Mouse (Mus musculus) limb, embryonic 10.5 days (tissue): ENCODE results near the gene Eng. TPM values are rescaled to one million over a fixed set of nuclear protein-coding genes. Genes with fewer than 3 reads are reported as not detected.
A peak's percentile ranks its signal among the peaks of the same experiment; 100 is the strongest.

Experiments used
- DNase-seq: peaks from one replicate; pipeline ENCODE4 v3.0.0-alpha.2; 2017; ENCODE audit warnings: low spot score
- H3K27ac ChIP-seq: fragments of 300-500 bp; sonication (generic); 2 replicates; pipeline ENCODE4 v1.5.1; 2016; ENCODE audit warnings: mild to moderate bottlenecking
- H3K27me3 ChIP-seq: fragments of 300-500 bp; sonication (generic); 2 replicates; pipeline ENCODE4 v1.6.1; 2016; ENCODE audit warnings: low read depth, mild to moderate bottlenecking; ENCODE audit not compliant: poor library complexity, severe bottlenecking
- H3K36me3 ChIP-seq: fragments of 300-500 bp; sonication (generic); 2 replicates; pipeline ENCODE4 v1.6.1; 2016; ENCODE audit warnings: mild to moderate bottlenecking, moderate library complexity
- H3K4me1 ChIP-seq: fragments of 300-500 bp; sonication (generic); 2 replicates; pipeline ENCODE4 v1.6.1; 2016
- H3K4me3 ChIP-seq: fragments of 300-500 bp; sonication (generic); 2 replicates; pipeline ENCODE4 v1.5.1; 2016; ENCODE audit warnings: mild to moderate bottlenecking, moderate library complexity
- H3K9me3 ChIP-seq: fragments of 300-500 bp; sonication (generic); replicated peaks from 2 replicates; pipeline ENCODE4 v1.6.1; 2016; ENCODE audit warnings: mild to moderate bottlenecking
- WGBS: fragments of 180-500 bp; shearing (Covaris S2); methylation state at CpG from one replicate; pipeline ENCODE4 v1.1.7; 2016; 5-methylcytosine and 5-hydroxymethylcytosine counted together
- microRNA counts: library from miRNA; unstranded; fragments of <30 nt; microRNA quantifications from one replicate; lab custom pipeline; 2017
- microRNA-seq: library from miRNA; unstranded; fragments of <30 nt; microRNA quantifications from one replicate; pipeline ENCODE4, GENCODE M21; 2017
- polyA plus RNA-seq: library from polyadenylated mRNA; unstranded; fragments of >200 nt; fragmentation: Nextera tagmentation; extraction: Ambion mirVana; gene quantifications from 2 replicates; pipeline ENCODE4 v1.2.1, GENCODE M21; 2016

Eng gene
- polyA plus RNA-seq, 1 experiment from 2014 or later, result 27.9 TPM

- no peak overlapping the region for H3K27ac ChIP-seq
Measured at GRCm38 (mm10) chr2:32724832-32725790, 78.7 kb downstream of the Eng start.

GRCm38 (mm10) chr2:32727435-32727834 lies 81.0 kb downstream of the Eng start:
- H3K27ac ChIP-seq, result peak overlapping the region; percentile 81
- 0% methylated on average over 16 of the region's 16 CpGs for WGBS

More at GRCm38 (mm10) chr2:32724832-32725790, 78.7 kb downstream of the Eng start:
- no peak overlapping the region for H3K4me3 ChIP-seq
- DNase-seq, result no peak
- WGBS, result 84% methylated on average over 16 of the region's 16 CpGs
- H3K36me3 ChIP-seq, result no peaks in the 10 kb centered on the region
- no peaks in the 10 kb centered on the region for H3K27me3 ChIP-seq
- H3K4me1 ChIP-seq, result peaks cover 43% of the 10 kb centered on the region
- H3K9me3 ChIP-seq, result no peaks in the 10 kb centered on the region

GRCm38 (mm10) chr2:32728463-32728862 lies 82.1 kb downstream of the Eng start:
- Histone ChIP-seq H3K4me3 (peak overlapping the region; percentile 52), H3K27ac (peak overlapping the region; percentile 81), H3K27me3 (no peaks in the 10 kb centered on the region), H3K9me3 (no peaks in the 10 kb centered on the region), H3K36me3 (no peaks in the 10 kb centered on the region), H3K4me1 (peaks cover 57% of the 10 kb centered on the region)
- 48% methylated on average over 7 of the region's 7 CpGs for WGBS
- no peak for DNase-seq

More at GRCm38 (mm10) chr2:32727435-32727834, 81.0 kb downstream of the Eng start:
- peak; percentile 90 for DNase-seq
- Histone ChIP-seq H3K9me3 (no peaks in the 10 kb centered on the region), H3K4me1 (peaks cover 53% of the 10 kb centered on the region), H3K27me3 (no peaks in the 10 kb centered on the region), H3K36me3 (no peaks in the 10 kb centered on the region), H3K4me3 (peak overlapping the region; percentile 52)

- Histone ChIP-seq H3K4me1 (peaks cover 63% of the 10 kb centered on the region), H3K27me3 (no peaks in the 10 kb centered on the region), H3K36me3 (no peaks in the 10 kb centered on the region), H3K9me3 (no peaks in the 10 kb centered on the region), H3K27ac (peak overlapping the region; percentile 82), H3K4me3 (no peak overlapping the region)
- no peak for DNase-seq
- WGBS, result 42% methylated on average over 4 of the region's 4 CpGs
Measured at GRCm38 (mm10) chr2:32729547-32729946, 83.2 kb downstream of the Eng start.

DNA sequence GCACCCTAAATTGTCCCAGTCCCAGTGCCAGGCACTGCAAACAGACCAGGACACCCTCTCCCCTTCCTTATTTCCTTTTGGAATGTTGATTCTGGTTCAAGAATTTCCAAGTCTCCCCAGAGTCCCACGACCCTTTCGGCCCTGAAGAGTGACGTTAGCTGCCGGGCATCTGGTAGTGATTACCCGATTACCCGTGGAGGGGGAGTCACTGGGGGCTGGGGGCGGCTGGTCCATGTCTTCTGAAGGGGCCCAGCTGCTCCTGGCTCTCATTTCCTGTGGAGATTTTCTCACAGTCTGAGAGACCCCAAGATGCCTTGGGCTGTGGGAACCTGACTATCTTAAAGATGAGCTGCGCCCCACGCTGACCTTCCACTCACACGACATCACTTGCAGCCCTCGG lies 84.5 kb downstream of the Eng start:
- Histone ChIP-seq H3K9me3 (no peaks in the 10 kb centered on the region), H3K27me3 (no peaks in the 10 kb centered on the region), H3K36me3 (no peaks in the 10 kb centered on the region), H3K4me3 (peak overlapping the region; percentile 35), H3K27ac (peak overlapping the region; percentile 82), H3K4me1 (peaks cover 75% of the 10 kb centered on the region)
- peak; percentile 85 for DNase-seq
- WGBS, result 12% methylated on average over 11 of the region's 11 CpGs

- no peak for DNase-seq
- Histone ChIP-seq H3K27me3 (no peaks in the 10 kb centered on the region), H3K27ac (peak overlapping the region; percentile 82), H3K4me1 (peaks cover 78% of the 10 kb centered on the region), H3K9me3 (no peaks in the 10 kb centered on the region), H3K36me3 (no peaks in the 10 kb centered on the region), H3K4me3 (0 out of 2 replicates have a peak overlapping the region, but pooled peaks have one; percentile 9)
- 75% methylated on average over 4 of the region's 4 CpGs for WGBS
Measured at GRCm38 (mm10) chr2:32731911-32732310, 85.5 kb downstream of the Eng start.

MicroRNAs within 50 kb of the gene (microRNA counts, 519-probe panel; counts per million panel counts)
- 684 counts per million, percentile 72 among the panel's probes with 10 or more counts for microRNA mmu-miR-1954 (lab: Ali Mortazavi, UCI)
- microRNA mmu-miR-2861 (lab: Ali Mortazavi, UCI), result 684 counts per million, percentile 72 among the panel's probes with 10 or more counts

Small RNAs within 50 kb of the gene (microRNA-seq; reads per million reads assigned to microRNA genes)
- gene Gm47291 (not detected), gene Mir1954 (not detected), gene Mir2861 (not detected), gene Mir3960 (not detected), gene Mir8093 (not detected)

Other genes starting within 250 kb of the Eng start
- 5.9 and 7.3 TPM in 2 replicates for gene Naif1, start 196.1 kb upstream of the Eng start, polyA plus RNA-seq
- gene Slc25a25, start 195.2 kb upstream of the Eng start, polyA plus RNA-seq, result 30.8 and 33.0 TPM in 2 replicates
- gene Fam102a, start 111.3 kb upstream of the Eng start, polyA plus RNA-seq, result 12.0 and 14.0 TPM in 2 replicates
- gene Dpm2, start 75.7 kb upstream of the Eng start, polyA plus RNA-seq, result 104 and 109 TPM in 2 replicates
- gene Pip5kl1, start 71.8 kb upstream of the Eng start, polyA plus RNA-seq, result 1.0 and 2.7 TPM in 2 replicates
- gene 9430097D07Rik, start 70.9 kb upstream of the Eng start, polyA plus RNA-seq, result 0.24 TPM in 1 of 2 replicates, not detected in the other
- gene St6galnac4, start 59.5 kb upstream of the Eng start, polyA plus RNA-seq, result 26.0 and 26.1 TPM in 2 replicates
- gene St6galnac6, start 46.9 kb upstream of the Eng start, polyA plus RNA-seq, result 11.8 and 16.7 TPM in 2 replicates
- 21.6 and 35.7 TPM in 2 replicates for gene Ak1, start 24.8 kb upstream of the Eng start, polyA plus RNA-seq
- 31.6 and 35.4 TPM in 2 replicates for gene Fpgs, start 57.5 kb downstream of the Eng start, polyA plus RNA-seq
- gene Cdk9, start 66.5 kb downstream of the Eng start, polyA plus RNA-seq, result 156 and 160 TPM in 2 replicates
- gene Sh2d3c, start 74.5 kb downstream of the Eng start, polyA plus RNA-seq, result 16.2 and 20.9 TPM in 2 replicates
- 0.14 TPM in 1 of 2 replicates, not detected in the other for gene 6330409D20Rik, start 94.4 kb downstream of the Eng start, polyA plus RNA-seq
- gene Tor2a, start 110.6 kb downstream of the Eng start, polyA plus RNA-seq, result 52.9 and 61.1 TPM in 2 replicates
- gene Ttc16, start 129.0 kb downstream of the Eng start, polyA plus RNA-seq, result 0.23 and 0.38 TPM in 2 replicates
- gene Ptrh1, start 129.2 kb downstream of the Eng start, polyA plus RNA-seq, result 5.3 and 5.6 TPM in 2 replicates
- 0.26 and 1.3 TPM in 2 replicates for gene Cfap157, start 137.8 kb downstream of the Eng start, polyA plus RNA-seq
- gene Stxbp1, start 200.7 kb downstream of the Eng start, polyA plus RNA-seq, result 10.9 and 12.9 TPM in 2 replicates
- 40.9 and 47.9 TPM in 2 replicates for gene Fam129b, start 229.5 kb downstream of the Eng start, polyA plus RNA-seq